Comparison of ENCODE assay signal across 7 mouse cellular contexts in genomic region chr11:58330276-58331148, GRCm38 (mm10). TPM values are rescaled to one million over a fixed set of nuclear protein-coding genes. Genes with fewer than 3 reads are reported as not detected.
DNase-seq lines count a peak whose midpoint lies in the region; ATAC-seq lines count a peak whose summit lies in the region.

Gene Zfp672, minus strand, starts transcription at chr11:58330339.
Gene Sh3bp5l, plus strand, starts transcription at chr11:58330724.

- H3K9ac ChIP-seq in intestine, embryonic 14.5 days (ENCODE audit: low read length): peak within 1 kb of the TSS; percentile 84

- DNase-seq in adrenal gland, adult 18-20 months (ENCODE audit: low spot score in 2 of 2): peak; percentile 78 to 84
- DNase-seq in embryo, embryonic 10.5 days (ENCODE audit: low spot score): peak; percentile 97
- DNase-seq in gastrocnemius, postnatal 25 days: peak; percentile 88
- DNase-seq in intestine, embryonic 14.5 days (ENCODE audit: low spot score): peak; percentile 93
- peak; percentile 89 to 95 for DNase-seq in left cerebral cortex, postnatal 14 days (ENCODE audit: low spot score in 2 of 2)
- DNase-seq in mesoderm, embryonic 11.5 days (ENCODE audit: low read depth, low spot score): peak; percentile 94
- DNase-seq in right cerebral cortex, postnatal 36 days (ENCODE audit: low spot score in 2 of 2): peak; percentile 85 to 91

- peak within 1 kb of the TSS; percentile 97 for H3K4me2 ChIP-seq in intestine, embryonic 14.5 days (ENCODE audit: low read length)

- H3K27ac ChIP-seq in intestine, embryonic 14.5 days (ENCODE audit: low read depth): peak within 1 kb of the TSS; percentile 75

- intact Hi-C loops in left cerebral cortex, postnatal 14 days (cut with DNase I): no loop called here

- under 1% methylated on average over 52 of the region's 52 CpGs for WGBS in intestine, embryonic 14.5 days

- peak within 1 kb of the TSS; percentile 77 for H3K4me3 ChIP-seq in intestine, embryonic 14.5 days (ENCODE audit: low read depth, low read length)

- ATAC-seq in intestine, embryonic 14.5 days (replicated peaks; ENCODE audit: low FRiP score, low TSS enrichment, low read depth): peak; percentile 91

- H3K9me3 ChIP-seq in intestine, embryonic 14.5 days (ENCODE audit: control insufficient read depth, low read length): peaks cover 5% of the 10 kb centered on the region; the same call in 1 of the 2 replicates

- peaks cover 16% of the 10 kb centered on the region for H3K4me1 ChIP-seq in intestine, embryonic 14.5 days (replicated peaks; ENCODE audit: control insufficient read depth, insufficient read depth, low read length)

- no peaks in the 10 kb centered on the region for H3K27me3 ChIP-seq in intestine, embryonic 14.5 days (replicated peaks; ENCODE audit: control insufficient read depth, insufficient read depth, low read length)

- peaks cover 31% of the 10 kb centered on the region for H3K36me3 ChIP-seq in intestine, embryonic 14.5 days (ENCODE audit: control insufficient read depth, insufficient read depth, low read length)

RNA-seq across cellular contexts. Expression of gene Zfp672, which starts in this region (rescaled TPM):
- total RNA-seq in adrenal gland, adult 18-20 months (2021): 10 to 100 TPM; 48.7 to 58.7 TPM
- 10 to 100 TPM; 37.7 to 40.6 TPM for total RNA-seq in gastrocnemius, postnatal 25 days (2021)
- polyA plus RNA-seq in intestine, embryonic 14.5 days (2014; fragmentation: Nextera tagmentation; extraction: Ambion mirVana): 45.9 and 49.6 TPM in 2 replicates
- 10 to 100 TPM; 48.6 to 52.7 TPM for total RNA-seq in left cerebral cortex, postnatal 14 days (2021)

RNA-seq across cellular contexts. Expression of gene Sh3bp5l, which starts in this region (rescaled TPM):
- total RNA-seq in adrenal gland, adult 18-20 months (2021): 10 to 100 TPM; 38.5 to 39.3 TPM
- 10 to 100 TPM; 22.8 to 27.5 TPM for total RNA-seq in gastrocnemius, postnatal 25 days (2021)
- 27.5 and 28.9 TPM in 2 replicates for polyA plus RNA-seq in intestine, embryonic 14.5 days (2014; fragmentation: Nextera tagmentation; extraction: Ambion mirVana)
- total RNA-seq in left cerebral cortex, postnatal 14 days (2021): 10 to 100 TPM; 54.1 to 59.7 TPM

Comparison
In these comparisons a context has a peak if more than half of its experiments do, and no peak if none do; other contexts are left out.
1. Peak in every context shown above with its lines: DNase-seq, ATAC-seq, H3K4me3 ChIP-seq and H3K27ac ChIP-seq.